Mouse (Mus musculus) adrenal gland, adult 8-10 months (tissue): ENCODE data around the gene H2-Ob. TPM values are rescaled to one million over a fixed set of nuclear protein-coding genes. Genes with fewer than 3 reads are reported as not detected.
"Not testable (repeated sequence)": the region's sequence is repeated elsewhere in the genome, so short reads cannot be mapped to it uniquely, and the experiment has no call there.

Experiments
- DNase-seq: peaks from one replicate; pipeline ENCODE4 v3.0.0; 2022
- total RNA-seq, 4 experiments: library from RNA; stranded (reverse); gene quantifications; 2 replicates each; pipeline ENCODE4 v1.2.4; 2022

H2-Ob gene
- total RNA-seq, 4 experiments from 2014 or later = 1.3 to 1.8 (median 1.5) TPM

DNA sequence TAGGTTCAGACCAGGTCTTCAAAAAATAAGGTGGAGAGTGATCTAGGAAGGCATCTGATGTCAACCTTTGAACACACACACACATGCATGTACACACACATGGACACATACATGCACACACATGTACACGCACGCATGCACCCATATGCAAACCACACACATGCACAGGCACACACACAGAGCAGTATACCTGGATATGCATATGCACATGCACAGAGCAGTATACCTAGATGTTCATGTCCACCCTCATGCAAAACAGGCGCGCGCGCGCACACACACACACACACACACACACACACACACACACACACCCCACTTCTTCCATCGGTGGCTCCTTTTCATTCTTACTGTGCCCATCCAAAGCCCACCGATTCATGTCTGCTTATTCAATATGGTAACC lies 30.8 kb upstream of the H2-Ob start:
- peak; percentile 1 for DNase-seq

DNA sequence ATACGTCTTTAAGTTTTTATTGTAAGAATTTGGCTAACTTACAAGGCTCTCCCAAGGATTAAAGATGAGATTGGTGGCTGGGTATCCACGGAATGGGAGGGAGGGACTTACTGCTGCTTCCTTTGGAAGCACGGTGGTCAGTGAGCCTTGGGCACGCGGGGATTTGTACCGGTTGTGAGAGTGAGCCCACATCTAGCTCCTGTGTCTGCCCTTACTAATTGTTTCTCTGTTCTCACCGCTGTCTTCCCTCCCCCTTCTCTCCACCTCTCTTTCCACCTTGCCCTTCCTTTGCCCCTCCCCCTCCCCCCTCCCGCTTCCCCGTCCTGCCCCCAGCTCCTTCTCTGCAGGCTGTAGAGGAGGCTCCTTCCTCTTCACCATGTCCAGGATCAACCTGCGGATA lies 30.3 kb upstream of the H2-Ob start:
- no peak for DNase-seq

DNA sequence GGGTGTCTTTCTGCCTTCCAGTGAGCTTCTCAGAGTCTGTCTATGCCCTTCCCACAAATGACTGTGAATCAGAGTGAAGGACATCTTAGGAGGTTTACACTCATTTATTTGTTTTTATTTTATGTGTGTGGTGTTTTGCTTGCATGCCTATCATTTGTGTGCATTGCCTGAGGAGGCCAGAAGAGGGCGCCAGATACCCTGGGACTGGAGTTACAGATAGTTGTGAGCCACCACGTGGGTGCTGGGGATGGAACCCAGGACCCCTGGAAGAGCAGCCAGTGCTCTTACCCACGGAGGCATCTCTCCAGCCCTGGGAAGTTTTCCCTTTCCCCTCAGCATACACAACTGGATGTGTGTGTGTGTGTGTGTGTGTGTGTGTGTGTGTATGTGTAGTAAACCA lies 29.0 kb upstream of the H2-Ob start:
- peak; percentile 1 for DNase-seq

DNA sequence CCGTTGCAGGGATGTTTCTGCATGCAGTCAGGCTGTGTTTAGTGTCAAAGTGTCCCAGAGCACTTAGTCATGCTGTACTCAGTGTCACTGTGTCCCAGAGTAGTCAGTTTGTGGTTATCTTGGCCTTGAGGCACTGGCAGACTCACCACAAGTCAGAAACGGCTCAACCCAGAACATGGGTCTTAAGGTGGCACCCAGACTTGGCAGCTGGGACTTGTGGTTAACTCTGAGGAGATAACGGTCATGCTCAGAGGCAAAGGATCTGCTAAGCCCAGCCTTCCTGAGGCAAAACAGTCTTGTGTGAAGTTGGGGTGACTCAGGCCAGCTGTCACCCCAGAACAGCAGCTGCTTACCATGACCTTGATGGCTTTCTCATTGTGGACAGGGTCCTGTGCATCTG lies 28.1 kb upstream of the H2-Ob start:
- DNase-seq = peak; percentile 74

DNA sequence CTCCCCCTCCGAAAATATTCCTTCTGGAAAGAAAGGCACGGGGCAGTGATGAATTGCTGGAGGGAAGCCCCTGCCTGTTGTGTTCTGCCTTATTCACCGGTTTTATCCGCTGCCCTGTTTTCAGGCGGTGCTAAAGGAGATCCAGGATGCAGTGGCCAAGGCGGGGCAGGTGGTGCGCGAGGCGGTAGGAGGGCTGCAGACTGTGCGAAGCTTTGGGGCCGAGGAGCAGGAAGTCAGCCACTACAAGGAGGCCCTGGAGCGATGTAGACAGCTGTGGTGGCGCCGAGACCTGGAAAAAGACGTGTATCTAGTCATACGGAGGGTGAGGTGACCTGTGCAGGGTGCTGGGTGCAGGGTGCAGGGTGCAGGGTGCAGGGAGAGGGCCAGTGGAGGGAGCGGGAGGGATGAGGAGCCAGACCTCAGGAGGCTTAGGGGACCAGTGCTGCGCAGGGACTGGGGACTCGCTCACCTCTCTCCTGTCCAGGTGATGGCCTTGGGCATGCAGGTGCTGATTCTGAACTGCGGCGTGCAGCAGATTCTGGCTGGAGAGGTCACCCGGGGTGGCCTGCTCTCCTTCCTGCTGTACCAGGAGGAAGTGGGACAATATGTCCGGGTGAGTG lies 26.8 kb upstream of the H2-Ob start:
- DNase-seq = peak; percentile 1

DNA sequence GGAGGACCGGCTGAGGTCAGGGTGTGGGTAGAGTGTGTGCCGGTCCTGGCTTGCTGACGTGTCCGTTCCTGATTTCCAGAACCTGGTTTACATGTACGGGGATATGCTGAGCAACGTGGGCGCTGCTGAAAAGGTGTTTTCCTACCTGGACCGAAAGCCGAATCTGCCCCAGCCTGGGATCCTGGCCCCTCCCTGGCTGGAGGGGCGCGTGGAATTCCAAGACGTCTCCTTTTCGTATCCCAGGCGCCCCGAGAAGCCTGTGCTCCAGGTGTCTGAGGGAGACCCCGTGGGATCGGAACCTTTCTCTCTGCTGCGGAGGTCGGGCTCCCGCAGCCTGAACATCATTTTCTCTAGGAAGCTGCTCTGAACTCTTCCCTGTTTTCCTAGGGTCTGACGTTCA lies 24.8 kb upstream of the H2-Ob start:
- DNase-seq = no peak

DNA sequence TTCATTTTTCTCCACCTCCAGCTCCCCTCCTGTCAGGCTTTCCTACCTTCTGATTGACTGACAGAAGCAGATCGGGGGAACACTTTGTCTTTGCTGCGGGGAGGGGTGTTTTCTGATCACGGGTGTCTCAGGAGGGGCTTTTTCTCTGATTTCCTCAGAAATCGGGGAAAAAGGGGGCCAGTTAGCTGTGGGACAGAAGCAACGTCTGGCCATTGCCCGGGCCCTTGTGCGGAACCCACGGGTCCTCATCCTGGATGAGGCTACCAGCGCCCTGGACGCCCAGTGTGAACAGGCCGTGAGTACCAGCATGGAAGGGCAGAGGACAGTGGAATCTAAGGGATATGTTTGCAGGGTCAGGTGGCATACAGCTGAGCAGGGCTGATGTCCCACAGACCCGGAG lies 23.5 kb upstream of the H2-Ob start:
- DNase-seq = no peak

DNA sequence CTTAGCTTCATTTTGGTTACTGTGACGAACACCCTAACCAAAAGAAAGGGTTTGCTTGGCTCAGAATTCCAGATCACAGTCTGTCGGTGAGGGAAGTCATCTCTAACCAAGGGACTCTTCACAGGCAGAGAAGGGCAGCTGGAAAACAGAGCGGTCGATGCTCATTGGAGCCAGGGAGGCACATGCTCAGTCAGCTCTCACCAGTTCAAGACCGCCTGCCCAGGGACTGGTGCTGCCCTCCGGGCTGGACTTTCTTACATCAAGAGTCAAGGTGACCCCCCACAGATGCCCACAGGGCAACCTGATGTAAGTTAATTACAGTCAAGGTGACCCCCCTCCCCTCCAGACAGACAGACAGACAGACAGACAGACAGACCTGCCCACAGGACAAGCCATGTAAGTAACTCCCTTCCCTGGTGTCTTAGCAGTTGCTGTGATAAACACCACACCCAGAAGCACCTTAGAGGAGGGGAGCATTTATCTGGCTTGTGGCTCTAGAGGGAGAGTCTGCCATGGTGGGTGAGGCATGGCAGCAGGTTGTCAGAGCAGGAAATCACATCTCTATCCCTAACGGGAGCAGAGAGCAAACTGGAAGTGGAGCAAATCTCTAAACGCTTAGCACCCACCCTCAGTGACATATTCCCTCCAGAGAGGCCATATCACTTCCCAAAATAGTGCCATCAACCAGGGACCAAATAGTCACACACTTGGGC lies 21.3 kb upstream of the H2-Ob start:
- DNase-seq = no peak

DNA sequence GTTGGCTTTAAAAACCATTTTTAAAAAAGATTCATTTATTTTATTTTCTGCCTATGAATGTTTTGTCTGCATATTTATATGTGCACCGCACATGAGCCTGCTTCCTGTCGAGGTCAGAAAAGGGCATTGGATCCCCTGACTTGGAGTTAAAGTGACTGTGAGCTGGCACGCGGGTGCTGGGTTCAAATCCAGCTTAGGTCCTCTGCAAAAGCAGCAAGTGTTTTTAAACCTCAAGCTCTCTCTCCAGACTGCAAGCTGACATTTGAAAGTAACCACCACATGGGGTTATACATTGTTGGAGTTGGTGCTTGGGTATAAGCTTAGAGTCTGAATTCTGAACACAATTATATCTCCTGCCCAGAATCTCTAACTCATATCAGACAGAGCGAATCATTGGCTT lies 20.7 kb upstream of the H2-Ob start:
- no peak for DNase-seq

DNA sequence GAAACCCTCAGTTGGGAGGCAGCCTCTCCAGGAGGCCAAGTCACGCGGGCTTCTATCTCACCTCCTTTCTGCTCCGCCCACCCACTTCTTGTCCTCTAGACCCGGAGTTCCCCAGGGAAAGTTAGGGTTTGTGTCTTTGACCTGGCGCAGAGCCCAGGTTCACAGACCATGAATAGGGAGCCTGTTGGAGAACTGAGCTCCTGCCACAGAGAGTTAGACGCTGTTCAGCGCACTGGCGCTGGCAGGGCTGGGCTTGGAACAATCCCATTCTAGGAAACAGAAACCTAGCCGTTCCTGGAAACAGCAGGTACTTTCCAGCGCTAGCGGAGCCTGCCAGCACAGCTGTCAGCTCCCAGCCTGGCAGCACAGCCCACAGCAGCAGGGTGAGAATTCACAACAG lies 20.0 kb upstream of the H2-Ob start:
- peak; percentile 64 for DNase-seq

DNA sequence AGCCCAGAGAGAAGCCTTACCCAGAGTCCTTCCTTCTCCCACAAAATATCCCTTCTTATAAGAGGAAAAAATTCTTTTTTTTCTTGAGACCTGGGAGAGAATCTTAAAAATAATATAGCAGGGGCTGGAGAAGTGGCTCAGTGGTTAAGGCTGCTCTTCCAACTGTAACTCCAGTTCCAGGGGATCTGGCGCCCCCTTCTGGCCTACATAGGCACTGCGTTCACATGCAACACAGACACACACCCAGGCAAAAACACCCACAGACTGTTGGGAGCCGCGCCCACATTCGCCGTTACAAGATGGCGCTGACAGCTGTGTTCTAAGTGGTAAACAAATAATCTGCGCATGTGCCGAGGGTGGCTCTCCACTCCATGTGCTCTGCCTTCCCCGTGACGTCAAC lies 19.6 kb upstream of the H2-Ob start:
- not testable (repeated sequence) for DNase-seq

DNA sequence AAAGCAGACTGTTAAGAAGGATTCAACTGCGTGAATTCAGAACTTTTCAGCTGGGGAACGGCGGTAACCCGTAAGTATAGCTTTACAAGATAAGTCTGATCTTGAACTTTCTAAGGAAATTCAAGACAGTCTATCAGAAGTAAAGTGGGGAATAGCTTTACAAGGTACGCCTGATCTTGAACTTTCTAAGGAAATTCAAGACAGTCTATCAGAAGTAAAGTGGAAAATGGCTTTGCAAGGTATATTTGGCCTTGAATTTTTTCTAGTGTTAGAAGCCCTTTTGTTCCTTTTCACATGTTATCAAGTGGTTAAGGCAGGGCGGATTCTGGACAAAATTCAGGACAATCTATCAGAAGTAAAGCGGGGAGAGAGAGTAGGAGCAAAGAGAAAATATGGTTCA lies 18.9 kb upstream of the H2-Ob start:
- DNase-seq = not testable (repeated sequence)

DNA sequence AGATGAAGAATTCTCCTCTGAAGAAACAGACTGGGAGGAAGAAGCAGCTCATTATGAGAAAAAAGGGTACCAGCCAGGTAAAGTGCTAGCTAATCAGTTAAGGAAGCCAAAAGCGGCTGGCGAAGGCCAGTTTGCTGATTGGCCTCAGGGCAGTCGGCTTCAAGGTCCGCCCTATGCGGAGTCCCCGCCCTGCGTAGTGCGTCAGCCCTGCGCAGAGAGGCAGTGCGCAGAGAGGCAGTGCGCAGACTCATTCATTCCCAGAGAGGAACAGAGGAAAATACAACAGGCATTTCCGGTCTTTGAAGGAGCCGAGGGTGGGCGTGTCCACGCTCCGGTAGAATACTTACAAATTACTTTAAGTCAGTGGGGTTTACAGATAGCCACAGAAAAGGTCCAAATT lies 18.3 kb upstream of the H2-Ob start:
- DNase-seq = not testable (repeated sequence)

DNA sequence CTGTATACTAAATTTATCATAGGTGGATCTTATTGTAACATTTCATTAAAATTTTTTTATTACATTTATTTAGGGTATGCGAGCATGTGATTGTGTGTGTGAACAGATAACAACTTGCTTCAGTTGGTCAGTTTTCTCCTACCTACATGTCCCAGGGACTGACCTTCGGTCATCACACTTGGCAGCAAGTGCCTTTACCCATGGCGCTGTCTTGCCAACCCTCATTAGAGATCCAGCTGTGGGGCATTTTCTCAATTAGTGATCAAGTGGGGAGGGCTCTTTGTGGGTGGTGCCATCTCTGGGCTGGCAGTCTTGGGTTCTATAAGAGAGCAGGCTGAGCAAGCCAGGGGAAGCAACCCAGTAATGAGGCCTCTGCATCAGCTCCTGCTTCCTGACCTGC lies 13.9 kb upstream of the H2-Ob start:
- no peak for DNase-seq

DNA sequence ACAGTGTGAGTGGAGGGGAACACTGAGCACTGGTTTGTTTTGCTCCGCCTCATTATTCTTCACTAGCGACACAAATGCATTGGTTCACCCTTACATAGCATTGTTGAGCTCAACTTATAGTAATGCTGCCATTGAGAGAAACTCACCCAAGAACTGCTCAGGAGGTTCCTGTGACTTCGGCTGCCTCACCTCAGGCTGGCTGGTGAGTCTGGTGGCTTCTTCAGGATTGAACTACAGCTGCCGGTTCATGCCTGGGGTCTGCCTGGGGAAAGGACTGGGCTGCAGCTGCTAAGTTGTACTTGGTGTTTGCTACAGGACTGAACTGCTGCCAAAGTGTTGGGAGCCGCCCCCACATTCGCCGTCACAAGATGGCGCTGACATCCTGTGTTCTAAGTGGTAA lies 13.3 kb upstream of the H2-Ob start:
- DNase-seq = no peak

DNA sequence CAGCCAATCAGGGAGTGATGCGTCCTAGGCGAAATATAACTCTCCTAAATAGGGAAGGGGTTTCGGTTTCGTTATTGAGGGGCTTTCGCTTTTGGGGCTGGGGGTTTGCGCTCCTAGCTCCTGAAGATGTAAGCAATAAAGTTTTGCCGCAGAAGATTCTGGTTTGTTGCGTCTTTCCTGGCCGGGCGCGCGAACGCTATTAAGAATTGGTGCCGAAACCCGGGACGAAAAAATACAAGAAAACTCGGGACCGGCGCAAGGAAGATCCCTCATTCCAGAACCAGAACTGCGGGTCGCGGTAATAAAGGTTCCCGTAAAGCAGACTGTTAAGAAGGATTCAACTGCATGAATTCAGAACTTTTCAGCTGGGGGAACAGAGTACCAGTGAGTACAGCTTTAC lies 12.8 kb upstream of the H2-Ob start:
- DNase-seq = not testable (repeated sequence)

DNA sequence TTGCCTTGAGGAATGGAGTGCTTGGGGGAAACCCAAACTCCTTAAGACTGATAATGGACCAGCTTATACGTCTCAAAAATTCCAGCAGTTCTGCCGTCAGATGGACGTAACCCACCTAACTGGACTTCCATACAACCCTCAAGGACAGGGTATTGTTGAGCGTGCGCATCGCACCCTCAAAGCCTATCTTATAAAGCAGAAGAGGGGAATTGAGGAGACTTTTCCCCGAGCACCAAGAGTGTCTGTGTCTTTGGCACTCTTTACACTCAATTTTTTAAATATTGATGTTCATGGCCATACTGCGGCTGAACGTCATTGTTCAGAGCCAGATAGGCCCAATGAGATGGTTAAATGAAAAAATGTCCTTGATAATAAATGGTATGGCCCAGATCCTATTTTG lies 7.7 kb upstream of the H2-Ob start:
- not testable (repeated sequence) for DNase-seq

DNA sequence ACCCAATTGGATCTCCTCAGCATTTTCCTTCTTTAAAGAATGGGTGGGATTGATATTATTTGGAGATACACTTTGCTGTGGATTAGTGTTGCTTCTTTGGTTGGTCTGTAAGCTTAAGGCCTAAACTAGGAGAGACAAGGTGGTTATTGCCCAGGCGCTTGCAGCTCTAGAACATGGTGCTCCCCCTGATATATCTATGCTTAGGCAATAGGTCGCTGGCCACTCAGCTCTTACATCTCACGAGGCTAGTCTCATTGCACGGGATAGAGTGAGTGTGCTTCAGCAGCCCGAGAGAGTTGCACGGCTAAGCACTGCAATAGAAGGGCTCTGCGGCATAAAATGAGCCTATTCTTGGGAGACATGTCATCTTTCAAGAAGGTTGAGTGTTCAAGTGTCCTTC lies 6.7 kb upstream of the H2-Ob start:
- not testable (repeated sequence) for DNase-seq

DNA sequence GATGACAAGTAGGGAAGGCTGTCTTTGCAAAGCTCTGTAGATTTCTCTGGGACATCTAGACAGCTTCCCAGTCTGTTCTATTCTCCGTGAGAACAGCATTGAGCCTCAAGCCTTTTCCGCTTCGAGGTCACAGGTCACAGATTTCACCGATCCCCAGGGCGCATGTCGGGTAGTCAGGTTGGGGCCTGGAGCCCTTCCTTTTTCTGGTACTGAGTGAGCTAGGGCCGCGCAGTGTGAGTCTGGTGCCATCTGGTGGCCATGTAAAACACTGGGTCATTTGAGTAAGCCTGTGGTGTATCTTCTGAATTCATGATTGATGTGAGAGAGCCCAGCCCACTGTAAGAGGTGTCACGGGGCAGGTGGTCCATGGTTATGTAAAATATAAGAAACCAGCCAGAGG lies 3.8 kb upstream of the H2-Ob start:
- DNase-seq = peak; percentile 59

DNA sequence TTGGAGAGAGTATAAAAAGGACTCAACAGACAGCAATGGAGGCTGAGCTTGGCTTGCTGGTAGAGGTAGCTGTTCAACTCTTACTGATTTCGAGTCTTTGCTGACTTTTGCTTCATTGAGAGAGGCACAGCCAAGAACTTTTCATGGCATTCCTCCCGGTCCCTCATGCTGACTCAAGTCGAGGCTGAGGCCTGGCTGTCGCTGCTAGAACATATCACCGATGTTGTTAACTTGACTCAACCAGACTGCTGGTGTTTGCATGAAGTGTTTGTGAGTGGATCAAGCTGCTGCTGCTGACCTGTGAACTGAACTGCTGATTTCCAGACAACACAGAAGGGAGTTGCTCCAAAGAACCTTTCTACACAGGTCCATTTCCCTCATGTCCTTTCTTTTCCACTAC lies 2.0 kb upstream of the H2-Ob start:
- DNase-seq = no peak

DNA sequence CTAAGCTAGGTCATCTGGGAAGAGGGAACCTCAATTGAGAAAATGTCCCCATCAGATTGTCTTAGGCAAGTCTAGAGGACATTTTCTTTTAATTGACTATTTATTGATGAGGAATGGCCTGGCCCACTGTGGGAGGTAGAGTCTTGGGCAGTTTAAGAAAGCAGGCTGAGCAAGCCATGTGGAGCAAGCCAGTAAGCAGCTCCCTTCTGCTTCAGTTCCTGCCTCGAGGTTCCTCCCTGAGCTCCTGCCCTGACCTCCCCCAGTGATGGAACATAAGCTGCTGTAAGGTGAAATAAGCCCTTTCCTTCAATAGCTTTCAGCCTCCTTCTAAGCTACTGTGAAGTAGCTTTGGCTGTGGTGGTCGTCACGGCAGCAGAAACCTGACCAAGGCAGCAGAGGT lies 962 bp upstream of the H2-Ob start:
- DNase-seq = no peak

DNA sequence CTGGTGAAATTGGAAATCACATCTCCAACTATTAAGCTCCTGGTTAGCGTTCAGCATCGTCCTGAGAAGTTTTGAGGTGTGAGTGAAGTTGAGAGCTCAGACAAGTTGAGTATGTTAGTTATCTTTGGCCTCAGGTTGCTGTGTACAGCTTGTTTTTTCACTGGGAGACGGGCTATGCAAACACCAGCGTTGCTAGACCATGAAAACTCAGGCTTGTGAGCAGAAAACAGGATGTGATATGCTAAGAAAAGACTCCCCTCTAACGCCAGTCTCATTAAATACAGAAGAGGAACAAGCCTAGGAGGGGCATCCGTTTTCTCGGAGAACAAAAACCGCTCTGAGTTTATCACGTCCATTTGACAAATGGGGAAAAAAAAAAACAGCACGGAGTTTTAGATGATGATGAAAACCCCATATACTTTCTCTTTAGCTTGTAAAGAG lies 918 bp downstream of the H2-Ob start:
- no peak for DNase-seq

DNA sequence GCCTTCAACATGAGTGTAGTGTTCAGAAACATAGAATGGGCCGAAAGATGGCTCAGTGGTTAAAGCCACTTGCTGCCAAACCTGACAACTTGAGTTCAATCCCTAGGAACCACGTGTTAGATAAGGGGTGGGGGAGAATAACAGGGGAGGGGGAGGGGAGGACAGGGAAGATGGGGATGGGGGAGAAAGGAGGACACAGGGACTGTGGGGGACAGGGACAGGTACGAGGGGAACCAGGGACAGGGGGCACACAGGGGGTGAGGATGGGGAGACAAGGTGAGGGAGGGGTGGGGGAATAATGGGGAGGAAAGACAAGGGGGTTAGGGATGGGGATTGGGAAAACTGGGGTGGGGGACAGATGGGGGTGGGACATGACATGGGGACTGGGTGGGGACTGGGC lies 1.7 kb downstream of the H2-Ob start:
- no peak for DNase-seq

DNA sequence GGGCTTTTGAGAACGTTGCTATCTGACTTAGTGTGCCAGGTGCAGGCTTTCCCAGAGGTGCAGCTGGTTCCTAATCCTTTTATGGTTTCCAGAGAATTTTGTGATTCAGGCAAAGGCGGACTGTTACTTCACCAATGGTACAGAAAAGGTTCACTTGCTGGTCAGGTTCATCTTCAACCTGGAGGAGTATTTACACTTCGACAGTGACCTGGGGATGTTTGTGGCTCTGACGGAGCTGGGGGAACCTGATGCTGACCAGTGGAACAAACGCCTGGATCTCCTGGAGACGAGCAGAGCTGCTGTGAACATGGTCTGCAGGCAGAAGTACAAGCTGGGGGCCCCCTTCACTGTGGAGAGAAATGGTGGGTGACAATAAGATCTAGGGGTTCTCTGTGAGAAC lies 2.2 kb downstream of the H2-Ob start:
- no peak for DNase-seq

DNA sequence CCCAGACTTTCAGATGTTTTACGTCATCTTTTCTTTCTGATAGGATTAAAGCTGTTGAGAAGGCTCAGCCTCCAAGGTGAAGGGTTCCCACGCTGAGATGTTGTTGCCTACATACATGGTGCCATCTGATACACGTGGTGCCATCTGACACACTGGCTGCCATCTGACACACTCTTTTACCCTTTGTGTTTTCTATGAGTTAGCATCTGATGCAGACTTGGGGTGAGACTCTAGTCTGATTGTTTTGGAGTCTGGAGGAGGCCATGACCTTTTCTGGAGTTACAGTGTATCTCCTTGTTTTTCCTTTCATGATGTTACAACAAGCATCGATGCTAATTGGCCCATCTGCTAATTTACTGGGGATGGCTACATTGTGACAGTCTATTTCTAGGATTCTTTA lies 6.0 kb downstream of the H2-Ob start:
- no peak for DNase-seq
